Mouse (Mus musculus) layer of hippocampus, adult 11-12 months (tissue): ENCODE results near the gene Slc16a13.

ENCODE experiments used
- DNase-seq: peaks from one replicate; pipeline ENCODE4 v3.0.0; 2022; ENCODE audit warnings: low spot score

Gene Slc16a13

DNA sequence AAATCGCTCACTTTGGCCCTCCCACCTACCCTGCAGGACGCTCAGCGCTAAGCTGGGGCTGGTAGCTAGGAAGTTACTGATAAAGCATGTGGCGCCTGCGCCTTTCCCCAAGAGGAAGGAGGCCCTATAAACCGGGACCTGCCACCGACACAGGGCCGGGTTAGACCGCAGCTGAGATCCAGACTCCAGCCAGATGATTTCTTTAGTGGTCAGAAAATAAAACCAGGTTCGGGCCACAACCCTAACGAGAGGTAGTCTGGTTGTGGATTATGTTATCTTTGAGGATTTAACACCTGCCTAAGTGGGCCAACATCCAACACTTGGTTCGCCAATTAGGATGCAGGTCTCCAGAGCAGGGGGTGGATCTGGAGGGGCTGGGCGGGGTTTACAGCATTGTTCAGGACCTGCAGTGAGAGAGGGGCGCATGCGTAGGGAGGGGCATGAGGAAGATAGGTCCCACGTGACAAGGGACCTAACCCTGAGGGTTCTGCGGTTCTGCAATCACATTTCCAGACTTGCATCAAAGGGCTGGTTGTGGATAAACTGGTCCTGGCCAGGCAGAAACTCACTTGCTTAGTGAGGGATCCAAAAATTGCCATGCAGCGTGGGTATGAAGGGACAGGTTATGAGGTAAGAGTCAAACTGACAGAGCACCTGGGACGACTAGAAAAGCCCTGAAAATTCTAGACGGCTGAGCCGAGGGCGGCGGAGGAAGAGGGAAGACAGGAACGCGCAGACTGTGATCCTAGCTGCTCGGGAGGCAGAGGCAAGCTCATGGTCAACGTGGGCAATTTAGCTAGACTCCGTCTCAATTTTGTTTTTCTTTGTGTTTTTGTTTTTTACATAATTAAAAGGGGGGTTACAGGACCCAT is at the start of gene Slc16a13:
Gene Slc16a13, minus strand, starts transcription at position 334 of the 872 bp plus-strand sequence.
- DNase-seq = peak; percentile 97

DNA sequence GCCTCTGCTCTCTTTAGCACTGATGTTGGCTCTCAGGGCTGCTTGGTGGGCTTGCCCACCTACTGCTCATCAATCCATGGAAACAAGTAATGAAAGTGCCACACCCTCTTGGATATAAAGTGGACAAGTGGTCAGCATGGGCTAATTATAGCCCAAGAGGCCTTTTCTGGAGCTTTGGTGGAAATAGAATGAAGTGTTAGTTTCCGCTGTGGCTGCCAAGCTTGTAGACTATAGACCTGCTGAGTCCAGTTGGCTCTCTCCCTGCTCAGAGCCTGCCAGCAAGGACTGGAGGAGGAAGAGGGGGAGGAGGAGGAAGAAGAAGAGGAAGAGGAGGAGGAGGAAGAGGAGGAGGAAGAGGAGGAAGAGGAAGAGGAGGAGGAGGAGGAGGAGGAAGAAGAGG is 45.5 kb upstream of the Slc16a13 start:
- DNase-seq = no peak

DNA sequence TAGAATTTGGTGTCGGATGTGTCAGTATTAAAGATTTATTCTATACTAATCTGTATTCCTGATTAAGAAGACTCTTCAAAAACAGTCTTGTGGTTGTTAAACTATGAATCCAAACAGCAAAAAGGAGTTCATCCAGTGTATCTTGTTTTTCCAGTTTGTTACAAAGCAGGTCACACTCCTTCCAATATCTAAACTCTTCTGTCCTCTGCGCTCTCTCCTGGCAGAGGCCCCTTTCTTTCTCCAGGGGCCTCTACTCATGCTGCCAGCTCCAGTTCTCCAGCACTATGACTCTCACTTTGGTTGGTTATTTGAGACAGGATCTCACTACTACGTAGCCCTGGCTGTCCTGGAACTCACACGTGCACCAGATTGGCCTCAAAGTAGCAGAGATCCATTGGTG is 45.0 kb upstream of the Slc16a13 start:
- no peak for DNase-seq

- DNase-seq = no peak
These were observed 44.4 kb upstream of the Slc16a13 start for GRCm38 (mm10) chr11:70265252-70265651.

- DNase-seq = no peak
These were observed 38.2 kb upstream of the Slc16a13 start for GRCm38 (mm10) chr11:70259035-70259434.

GRCm38 (mm10) chr11:70254931-70255531 is 34.2 kb upstream of the Slc16a13 start, which contains the start of gene Alox12:
Gene Alox12, minus strand, starts transcription at chr11:70255353.
- DNase-seq = no peak

GRCm38 (mm10) chr11:70254337-70254736 is 33.5 kb upstream of the Slc16a13 start:
- DNase-seq = no peak

GRCm38 (mm10) chr11:70251853-70252252 is 31.0 kb upstream of the Slc16a13 start:
- DNase-seq = no peak

DNA sequence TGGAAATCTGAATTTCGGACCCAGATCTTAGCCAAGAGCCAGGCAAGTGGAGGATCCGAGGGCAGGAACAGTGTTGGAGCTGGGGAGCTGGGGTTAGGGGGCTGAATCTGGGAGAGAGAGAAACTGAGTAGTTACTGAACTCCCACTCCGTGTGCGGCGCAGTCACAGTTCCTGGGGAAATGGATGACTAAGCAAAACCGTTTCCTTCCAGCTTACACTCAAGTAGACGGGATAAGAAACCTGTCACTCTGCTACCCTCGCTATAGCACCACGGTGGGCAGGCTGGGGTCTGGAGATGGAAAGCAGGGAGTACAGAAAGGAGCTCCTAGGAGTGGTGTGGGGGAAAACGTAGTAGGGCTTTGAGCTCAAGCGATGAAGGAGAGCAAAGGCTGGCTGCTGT is 29.3 kb upstream of the Slc16a13 start:
- no peak for DNase-seq

GRCm38 (mm10) chr11:70247136-70247845 is 26.4 kb upstream of the Slc16a13 start:
- DNase-seq = peak; percentile 73

DNA sequence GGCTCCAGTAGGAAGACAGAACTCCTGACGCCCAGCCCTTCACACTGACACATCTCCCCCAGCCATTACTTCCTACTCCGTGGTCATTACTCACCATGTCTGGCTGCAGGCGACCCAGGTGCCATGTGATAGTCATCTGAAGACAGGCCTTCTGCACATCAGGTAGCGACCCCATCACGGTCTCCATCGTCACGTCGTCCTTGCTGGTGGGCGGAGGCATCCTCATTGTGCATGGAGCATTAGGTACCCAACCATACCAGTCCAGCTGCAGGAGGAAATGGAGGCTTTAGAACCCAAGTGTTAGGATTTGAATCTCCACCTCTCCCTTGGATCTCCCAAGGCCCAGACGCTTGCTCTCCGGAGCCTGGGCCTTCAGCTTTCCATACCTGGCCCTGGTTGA is 21.7 kb upstream of the Slc16a13 start:
- DNase-seq = no peak

DNA sequence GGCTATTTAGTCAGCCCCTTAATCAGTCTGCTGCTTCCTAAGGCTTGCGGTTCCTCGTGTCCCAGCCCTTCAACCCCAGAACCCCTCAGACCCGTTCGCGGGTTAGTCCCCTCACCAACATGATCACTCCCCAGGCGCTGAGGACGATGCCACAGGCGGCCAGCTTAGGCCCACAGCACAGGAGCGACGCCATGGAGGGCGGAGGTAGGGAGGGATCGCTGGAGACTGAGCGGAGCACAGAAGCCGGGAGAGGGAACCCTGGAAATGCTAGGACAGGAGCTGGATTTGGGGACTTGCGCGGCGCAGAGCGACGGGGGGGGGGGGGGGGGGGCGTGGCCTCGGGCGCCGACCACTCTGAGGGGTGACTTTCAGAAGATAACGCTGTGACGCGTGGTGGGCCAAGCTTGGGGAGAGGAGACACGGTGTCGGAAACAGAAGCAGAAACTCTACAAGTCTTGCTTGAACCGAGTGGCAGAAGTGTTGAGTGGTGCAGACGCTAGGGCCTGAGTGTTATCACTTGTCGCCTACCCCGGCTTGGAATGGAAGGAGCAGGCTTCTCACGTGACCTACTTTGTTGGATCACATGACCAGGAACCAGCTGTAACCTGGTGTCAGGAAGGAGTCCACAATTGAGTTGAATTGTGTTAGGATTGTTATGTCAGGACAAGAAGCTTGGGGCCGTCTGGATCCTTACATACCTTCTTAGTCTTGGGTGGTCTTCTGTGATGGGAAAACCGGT is 18.8 kb upstream of the Slc16a13 start, which contains the start of the genes Gm21988 and Rnasek:
Gene Gm21988, minus strand, starts transcription at position 290 of the 739 bp plus-strand sequence.
Gene Rnasek, minus strand, starts transcription at position 302 of the 739 bp plus-strand sequence.
- DNase-seq = peak; percentile 88

DNA sequence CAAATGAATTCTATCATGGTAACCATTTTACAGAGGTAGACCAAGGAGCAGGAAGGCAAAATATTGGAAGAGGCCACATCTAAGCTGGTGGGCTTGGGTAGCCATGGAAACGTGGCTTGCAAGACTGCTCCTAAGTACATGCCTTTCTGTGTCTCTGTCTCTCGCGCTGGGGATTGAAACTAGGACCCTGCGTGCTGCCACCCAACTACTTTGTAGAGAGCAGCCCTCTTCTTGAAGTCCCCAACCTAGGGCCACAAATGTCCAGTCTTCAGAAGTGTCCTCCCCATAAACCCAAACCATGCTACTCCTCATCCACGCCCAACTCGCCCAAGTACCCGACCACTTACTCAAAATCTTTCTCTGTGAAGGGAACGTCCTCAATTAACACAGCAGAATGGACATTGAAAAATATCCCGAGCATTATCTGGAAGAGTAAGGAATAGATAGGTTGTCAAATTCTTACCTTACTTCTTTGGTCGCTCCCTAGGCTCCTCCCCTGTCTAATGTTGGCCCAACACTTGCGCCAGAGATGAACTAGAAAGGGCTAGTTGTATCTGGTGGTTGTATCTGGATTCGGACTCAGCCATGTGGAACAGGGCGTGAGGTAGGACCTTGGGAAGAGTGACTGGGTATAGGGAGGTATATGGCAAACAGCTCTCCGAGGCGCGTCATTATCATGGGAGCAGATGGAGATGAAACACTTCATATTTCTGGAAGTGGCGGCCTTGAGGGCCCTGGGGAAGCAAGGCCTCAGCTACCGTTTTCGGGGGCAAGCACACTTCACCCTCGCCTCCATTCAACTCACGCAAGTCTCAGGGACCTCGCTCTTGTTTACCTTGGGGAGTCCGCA is 18.0 kb upstream of the Slc16a13 start:
- no peak for DNase-seq

- DNase-seq = peak; percentile 97
These were observed 16.7 kb upstream of the Slc16a13 start, which contains the start of gene 0610010K14Rik for GRCm38 (mm10) chr11:70237457-70238167. Gene 0610010K14Rik, minus strand, starts transcription at chr11:70237914.

- no peak for DNase-seq
These were observed 15.9 kb upstream of the Slc16a13 start for GRCm38 (mm10) chr11:70236717-70237116.

- DNase-seq = no peak
These were observed 14.5 kb upstream of the Slc16a13 start for GRCm38 (mm10) chr11:70235254-70235900.

- no peak for DNase-seq
These were observed 13.6 kb upstream of the Slc16a13 start for GRCm38 (mm10) chr11:70234497-70234896.

GRCm38 (mm10) chr11:70234037-70234436 is 13.2 kb upstream of the Slc16a13 start:
- no peak for DNase-seq

DNA sequence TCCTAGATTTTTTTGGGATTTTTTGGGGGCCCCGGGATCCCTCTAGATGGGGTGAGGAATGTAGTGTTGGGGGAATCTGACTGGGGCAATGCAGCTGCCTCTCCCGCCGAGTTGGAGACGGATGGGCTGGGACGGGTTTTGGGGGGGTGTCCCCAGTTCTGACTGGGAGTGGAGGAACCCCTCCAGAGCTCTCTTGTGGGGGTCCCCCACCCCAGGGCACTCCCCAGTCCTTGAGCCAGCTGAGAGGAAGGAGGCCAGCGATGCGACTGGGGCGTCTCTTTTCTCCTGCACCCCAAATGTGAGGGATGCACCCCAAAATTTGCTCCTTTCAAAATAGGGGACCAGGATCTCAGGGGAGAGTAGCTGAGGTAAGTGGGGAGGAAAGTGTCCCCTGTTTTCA is 12.2 kb upstream of the Slc16a13 start:
- no peak for DNase-seq

- no peak for DNase-seq
These were observed 11.7 kb upstream of the Slc16a13 start for GRCm38 (mm10) chr11:70232546-70232945.
